8 mouse cellular contexts compared by ENCODE assay signal in the genomic region with DNA sequence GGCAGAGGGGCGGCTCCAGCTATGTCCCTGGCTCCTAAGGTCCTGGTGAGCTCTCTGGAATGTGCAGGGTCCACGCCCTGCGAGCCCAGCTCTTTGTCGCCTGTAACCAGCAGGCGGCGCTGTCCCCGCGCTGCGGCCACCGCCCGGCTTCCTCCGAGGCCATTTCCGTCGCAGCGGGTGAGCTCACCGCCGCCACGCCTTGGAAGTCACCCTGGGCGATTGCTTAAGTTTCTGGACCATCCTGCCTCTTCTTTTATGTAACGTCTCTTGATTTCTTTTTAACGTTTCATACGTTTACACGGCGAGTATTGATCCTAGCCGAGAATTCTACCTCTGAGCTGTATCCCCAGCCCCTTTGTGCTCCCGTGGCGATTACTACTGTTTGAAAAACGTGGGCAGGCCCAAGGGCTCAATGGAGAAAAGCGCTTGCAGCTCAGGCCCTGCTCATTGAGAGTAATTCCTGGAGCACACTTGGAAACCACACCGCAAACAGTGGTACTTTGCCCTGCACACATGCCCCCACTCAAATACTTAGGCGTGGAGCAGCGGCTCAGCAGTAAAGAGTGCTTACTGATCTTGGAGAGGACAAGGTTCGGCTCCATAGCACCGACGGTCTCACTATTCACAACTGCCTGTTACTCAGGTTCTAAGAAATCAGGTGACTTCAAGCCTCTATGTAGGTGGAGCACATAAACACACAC. TPM values are rescaled to one million over a fixed set of nuclear protein-coding genes. Genes with fewer than 3 reads are reported as not detected.
DNase-seq lines count a peak whose midpoint lies in the region; ATAC-seq and TF ChIP-seq lines count a peak whose summit lies in the region.

No protein-coding gene starts in this region.

- H3K36me3 ChIP-seq in hindbrain, postnatal 0 days (ENCODE audit: insufficient read depth, low read length), result no peaks in the 10 kb centered on the region

- peak; percentile 86 for ATAC-seq in hindbrain, postnatal 0 days

- intact Hi-C loops in gastrocnemius, adult 2 months (cut with DNase I), result loop anchor here (1.0 to 2.0 kb wide), 2 partner anchors 40 to 58 kb away; a partner anchor contains a TSS

- peak overlapping the region; percentile 61 for H3K9ac ChIP-seq in hindbrain, postnatal 0 days (replicated peaks; ENCODE audit: low read length)

- TF ChIP-seq CTCF in gastrocnemius, adult 2 months (IDR thresholded peaks at IDR 0.05), result peak; percentile 99
- peak; percentile 96 for TF ChIP-seq CTCF in hindbrain, postnatal 0 days (IDR thresholded peaks at IDR 0.05; ENCODE audit: low read depth)

- peak overlapping the region; percentile 99 for H3K27ac ChIP-seq in gastrocnemius, adult 2 months
- H3K27ac ChIP-seq in hindbrain, postnatal 0 days, result peak overlapping the region; percentile 88

- WGBS in hindbrain, postnatal 0 days, result under 1% methylated on average over 35 of the region's 35 CpGs

- H3K4me3 ChIP-seq in gastrocnemius, adult 2 months, result peak overlapping the region; percentile 82
- H3K4me3 ChIP-seq in hindbrain, postnatal 0 days (ENCODE audit: low read length), result peak overlapping the region; percentile 26

- H3K27me3 ChIP-seq in hindbrain, postnatal 0 days (ENCODE audit: insufficient read depth, low read length), result no peaks in the 10 kb centered on the region

- no peaks in the 10 kb centered on the region for H3K9me3 ChIP-seq in hindbrain, postnatal 0 days (ENCODE audit: low read length)

- DNase-seq in WW6 (ENCODE audit: low read depth, low spot score), result peak; percentile 95
- DNase-seq in cerebellum, postnatal 4 days (ENCODE audit: low spot score in 2 of 2), result peak; percentile 91 to 98
- peak; percentile 98 for DNase-seq in gastrocnemius, adult 2 months
- peak; percentile 95 for DNase-seq in hindbrain, postnatal 0 days (ENCODE audit: low spot score)
- DNase-seq in left cerebral cortex, adult 18-20 months (ENCODE audit: low spot score in 2 of 2), result peak; percentile 95 to 97
- peak; percentile 97 to 98 for DNase-seq in lung, postnatal 4 days
- DNase-seq in retina, postnatal 1 day, result peak; percentile 93
- peak; percentile 88 to 93 for DNase-seq in urinary bladder, adult 18-20 months (ENCODE audit: low spot score in 2 of 2)

- peak overlapping the region; percentile 60 for H3K4me2 ChIP-seq in hindbrain, postnatal 0 days (ENCODE audit: low read depth, low read length)

- H3K4me1 ChIP-seq in hindbrain, postnatal 0 days (ENCODE audit: insufficient read depth, low read length), result peaks cover 34% of the 10 kb centered on the region

RNA-seq across cellular contexts. Expression of a gene that starts 36.4 kb away (rescaled TPM):
- total RNA-seq in gastrocnemius, adult 2 months (2021), result 1 to 10 TPM; 7.1 to 7.7 TPM
- 43.8 and 58.3 TPM in 2 replicates for total RNA-seq in hindbrain, postnatal 0 days (2014; rRNA removed)
- polyA plus RNA-seq in hindbrain, postnatal 0 days (2015; fragmentation: Nextera tagmentation; extraction: Ambion mirVana), result 24.0 and 24.2 TPM in 2 replicates
- 10 to 100 TPM; 65.4 to 66.8 TPM for total RNA-seq in left cerebral cortex, adult 18-20 months (2021)

RNA-seq across cellular contexts. Expression of a gene that starts 39.7 kb away (rescaled TPM):
- total RNA-seq in gastrocnemius, adult 2 months (2021), result 10 to 100 TPM; 17.1 to 43.2 TPM
- total RNA-seq in hindbrain, postnatal 0 days (2014; rRNA removed), result 18,723 and 19,179 TPM in 2 replicates
- 11,647 and 12,500 TPM in 2 replicates for polyA plus RNA-seq in hindbrain, postnatal 0 days (2015; fragmentation: Nextera tagmentation; extraction: Ambion mirVana)
- 100 to 1,000 TPM; 874 to 893 TPM for total RNA-seq in left cerebral cortex, adult 18-20 months (2021)

RNA-seq across cellular contexts. Expression of a gene that starts 39.9 kb away (rescaled TPM):
- total RNA-seq in gastrocnemius, adult 2 months (2021), result not detected
- 1,661 and 1,767 TPM in 2 replicates for total RNA-seq in hindbrain, postnatal 0 days (2014; rRNA removed)
- not detected in 2 replicates for polyA plus RNA-seq in hindbrain, postnatal 0 days (2015; fragmentation: Nextera tagmentation; extraction: Ambion mirVana)
- total RNA-seq in left cerebral cortex, adult 18-20 months (2021), result not detected

RNA-seq across cellular contexts. Expression of a gene that starts 58.9 kb away (rescaled TPM):
- 10 to 100 TPM; 15.8 to 33.9 TPM for total RNA-seq in gastrocnemius, adult 2 months (2021)
- 3,512 and 3,813 TPM in 2 replicates for total RNA-seq in hindbrain, postnatal 0 days (2014; rRNA removed)
- polyA plus RNA-seq in hindbrain, postnatal 0 days (2015; fragmentation: Nextera tagmentation; extraction: Ambion mirVana), result 1,613 and 1,711 TPM in 2 replicates
- 100 to 1,000 TPM; 584 to 602 TPM for total RNA-seq in left cerebral cortex, adult 18-20 months (2021)

Comparison
In these comparisons a context has a peak if more than half of its experiments do, and no peak if none do; other contexts are left out.
1. Peak in every context shown above with its lines: DNase-seq, ATAC-seq, H3K4me3 ChIP-seq and H3K27ac ChIP-seq.
2. RNA of a gene that starts 39.7 kb away (total RNA-seq): 18,723 to 19,179 TPM in hindbrain, postnatal 0 days; 874 to 893 TPM in left cerebral cortex, adult 18-20 months and 17.1 to 43.2 TPM in gastrocnemius, adult 2 months; every median in the first group is over 10 times any median in the second.
3. RNA of a gene that starts 39.9 kb away (total RNA-seq): 1,661 to 1,767 TPM in hindbrain, postnatal 0 days; not detected in gastrocnemius, adult 2 months and not detected in left cerebral cortex, adult 18-20 months; every median in the first group is over 1,000 times any median in the second.